Mouse (Mus musculus) neural tube, embryonic 13.5 days (tissue): Measurements from ENCODE around the gene Gm17324. TPM values are rescaled to one million over a fixed set of nuclear protein-coding genes. Genes with fewer than 3 reads are reported as not detected.
A peak's percentile ranks its signal among the peaks of the same experiment; 100 is the strongest.

Experiments
- ATAC-seq: fragments of 200-750 bp; cut with Nextera tagmentation; 2 replicates; pipeline ENCODE4 v1.8.0; 2017; ENCODE audit warnings: low read depth, mild to moderate bottlenecking, moderate TSS enrichment, moderate library complexity
- H3K27ac ChIP-seq: fragments of 300-500 bp; sonication (generic); replicated peaks from 2 replicates; pipeline ENCODE4 v1.5.1; 2015; ENCODE audit warnings: moderate library complexity, mild to moderate bottlenecking, inconsistent platforms
- H3K27me3 ChIP-seq: fragments of 300-500 bp; sonication (generic); 2 replicates; pipeline ENCODE4 v1.6.1; 2015; ENCODE audit warnings: mild to moderate bottlenecking, inconsistent platforms
- H3K36me3 ChIP-seq: fragments of 300-500 bp; sonication (generic); 2 replicates; pipeline ENCODE4 v1.6.1; 2015; ENCODE audit warnings: mild to moderate bottlenecking, inconsistent platforms
- H3K4me1 ChIP-seq: fragments of 300-500 bp; sonication (generic); replicated peaks from 2 replicates; pipeline ENCODE4 v1.6.1; 2015; ENCODE audit warnings: inconsistent platforms
- H3K4me2 ChIP-seq: fragments of 300-500 bp; sonication (generic); 2 replicates; pipeline ENCODE4 v1.6.1; 2015; ENCODE audit warnings: inconsistent platforms, mild to moderate bottlenecking, moderate library complexity
- H3K4me3 ChIP-seq: fragments of 300-500 bp; sonication (generic); 2 replicates; pipeline ENCODE4 v1.5.1; 2015; ENCODE audit warnings: mild to moderate bottlenecking, inconsistent platforms
- H3K9ac ChIP-seq: fragments of 300-500 bp; sonication (generic); 2 replicates; pipeline ENCODE4 v1.6.1; 2015; ENCODE audit warnings: moderate library complexity, mild to moderate bottlenecking, inconsistent platforms
- H3K9me3 ChIP-seq: fragments of 300-500 bp; sonication (generic); 2 replicates; pipeline ENCODE4 v1.6.1; 2016; ENCODE audit warnings: inconsistent platforms
- WGBS: fragments of 180-500 bp; shearing (Covaris S2); methylation state at CpG from one replicate; pipeline ENCODE4 v1.1.7; 2015; 5-methylcytosine and 5-hydroxymethylcytosine counted together
- polyA plus RNA-seq: library from polyadenylated mRNA; unstranded; fragments of >200 nt; fragmentation: Nextera tagmentation; extraction: Ambion mirVana; gene quantifications from 2 replicates; pipeline ENCODE4 v1.2.1, GENCODE M21; 2015

The Gm17324 gene
- polyA plus RNA-seq, 1 experiment from 2014 or later = 1.3 TPM

- H3K4me2 ChIP-seq = no peak overlapping the region
- no peak overlapping the region for H3K9ac ChIP-seq
- no peak overlapping the region for H3K27ac ChIP-seq
- no peak for ATAC-seq
- peaks cover 10% of the 10 kb centered on the region for H3K27me3 ChIP-seq
- no peaks in the 10 kb centered on the region for H3K9me3 ChIP-seq
- WGBS = 90% methylated on average over 4 of the region's 4 CpGs
- peaks cover 46% of the 10 kb centered on the region for H3K36me3 ChIP-seq
- H3K4me1 ChIP-seq = peaks cover 17% of the 10 kb centered on the region
- no peak overlapping the region for H3K4me3 ChIP-seq
These were observed 2.8 kb upstream of the Gm17324 start for GRCm38 (mm10) chr9:78451382-78451781.

GRCm38 (mm10) chr9:78450404-78450803, 1.8 kb upstream of the Gm17324 start:
- no peaks in the 10 kb centered on the region for H3K9me3 ChIP-seq
- H3K36me3 ChIP-seq = peaks cover 39% of the 10 kb centered on the region
- H3K4me3 ChIP-seq = no peak overlapping the region
- no peak overlapping the region for H3K4me2 ChIP-seq
- no peak overlapping the region for H3K27ac ChIP-seq
- 84% methylated on average over 5 of the region's 5 CpGs for WGBS
- H3K27me3 ChIP-seq = peaks cover 20% of the 10 kb centered on the region
- H3K9ac ChIP-seq = no peak overlapping the region
- peaks cover 17% of the 10 kb centered on the region for H3K4me1 ChIP-seq
- ATAC-seq = no peak

- H3K27me3 ChIP-seq = peaks cover 46% of the 10 kb centered on the region
- peaks cover 23% of the 10 kb centered on the region for H3K4me1 ChIP-seq
- peak overlapping the region; percentile 95 for H3K4me3 ChIP-seq
- ATAC-seq = peak; percentile 38
- H3K36me3 ChIP-seq = peaks cover 19% of the 10 kb centered on the region
- H3K27ac ChIP-seq = no peak overlapping the region
- H3K9ac ChIP-seq = peak overlapping the region; percentile 92
- WGBS = 25% methylated on average over 9 of the region's 9 CpGs
- no peaks in the 10 kb centered on the region for H3K9me3 ChIP-seq
- peak overlapping the region; percentile 63 for H3K4me2 ChIP-seq
These were observed 997 bp downstream of the Gm17324 start for GRCm38 (mm10) chr9:78447606-78447972.

- H3K36me3 ChIP-seq = no peaks in the 10 kb centered on the region
- ATAC-seq = 0 out of 2 replicates have a peak, but pooled peaks have one; percentile 30
- H3K9me3 ChIP-seq = no peaks in the 10 kb centered on the region
- H3K9ac ChIP-seq = peak within 1 kb of the TSS; percentile 58
- H3K27ac ChIP-seq = no peak within 1 kb of the TSS
- H3K4me1 ChIP-seq = peaks cover 15% of the 10 kb centered on the region
- H3K4me2 ChIP-seq = peak within 1 kb of the TSS; percentile 69
- peaks cover 87% of the 10 kb centered on the region for H3K27me3 ChIP-seq
- peak within 1 kb of the TSS; percentile 44 for H3K4me3 ChIP-seq
- 1% methylated on average over 81 of the region's 81 CpGs for WGBS
These were observed 5.8 kb downstream of the Gm17324 start, which contains the start of gene Cgas for GRCm38 (mm10) chr9:78442579-78443392. TSS of gene Cgas (minus strand) at chr9:78443237.

- 3% methylated on average over 9 of the region's 9 CpGs for WGBS
- ATAC-seq = 0 out of 2 replicates have a peak, but pooled peaks have one; percentile 49
These were observed 6.4 kb downstream of the Gm17324 start for GRCm38 (mm10) chr9:78442237-78442578.

GRCm38 (mm10) chr9:78439426-78439825, 9.2 kb downstream of the Gm17324 start:
- WGBS = 66% methylated on average over 5 of the region's 5 CpGs
- no peak overlapping the region for H3K4me2 ChIP-seq
- peaks cover 11% of the 10 kb centered on the region for H3K4me1 ChIP-seq
- H3K27ac ChIP-seq = no peak overlapping the region
- no peaks in the 10 kb centered on the region for H3K9me3 ChIP-seq
- H3K36me3 ChIP-seq = no peaks in the 10 kb centered on the region
- H3K9ac ChIP-seq = no peak overlapping the region
- H3K4me3 ChIP-seq = no peak overlapping the region
- H3K27me3 ChIP-seq = peaks cover 64% of the 10 kb centered on the region
- ATAC-seq = no peak

More at GRCm38 (mm10) chr9:78442237-78442578, 6.4 kb downstream of the Gm17324 start:
- peaks cover 86% of the 10 kb centered on the region for H3K27me3 ChIP-seq
- H3K36me3 ChIP-seq = no peaks in the 10 kb centered on the region
- peak overlapping the region; percentile 58; the same call in 1 of the 2 replicates for H3K9ac ChIP-seq
- no peaks in the 10 kb centered on the region for H3K9me3 ChIP-seq
- H3K4me1 ChIP-seq = peaks cover 11% of the 10 kb centered on the region
- no peak overlapping the region for H3K27ac ChIP-seq
- H3K4me2 ChIP-seq = peak overlapping the region; percentile 69
- peak overlapping the region; percentile 44 for H3K4me3 ChIP-seq

GRCm38 (mm10) chr9:78432471-78432870, 16.1 kb downstream of the Gm17324 start:
- peaks cover 5% of the 10 kb centered on the region; the same call in 1 of the 2 replicates for H3K27me3 ChIP-seq
- H3K36me3 ChIP-seq = no peaks in the 10 kb centered on the region
- no peak overlapping the region for H3K4me3 ChIP-seq
- no peaks in the 10 kb centered on the region for H3K9me3 ChIP-seq
- 0 out of 2 replicates have a peak, but pooled peaks cover 3% of the 10 kb centered on the region for H3K4me1 ChIP-seq
- H3K4me2 ChIP-seq = no peak overlapping the region
- no peak for ATAC-seq
- H3K9ac ChIP-seq = no peak overlapping the region
- WGBS = 86% methylated on average over 5 of the region's 5 CpGs
- no peak overlapping the region for H3K27ac ChIP-seq

- WGBS = 76% methylated on average over 6 of the region's 6 CpGs
- Histone ChIP-seq H3K9ac (no peak overlapping the region), H3K36me3 (no peaks in the 10 kb centered on the region), H3K27ac (no peak overlapping the region), H3K4me2 (no peak overlapping the region), H3K9me3 (no peaks in the 10 kb centered on the region), H3K27me3 (no peaks in the 10 kb centered on the region), H3K4me3 (no peak overlapping the region), H3K4me1 (0 out of 2 replicates have a peak, but pooled peaks cover 5% of the 10 kb centered on the region)
- no peak for ATAC-seq
These were observed 18.1 kb downstream of the Gm17324 start for GRCm38 (mm10) chr9:78430486-78430885.

- no peak for ATAC-seq
- Histone ChIP-seq H3K27ac (no peak overlapping the region), H3K4me3 (no peak overlapping the region), H3K4me2 (no peak overlapping the region), H3K4me1 (0 out of 2 replicates have a peak, but pooled peaks cover 5% of the 10 kb centered on the region), H3K27me3 (no peaks in the 10 kb centered on the region), H3K9ac (no peak overlapping the region), H3K36me3 (no peaks in the 10 kb centered on the region), H3K9me3 (no peaks in the 10 kb centered on the region)
- 65% methylated on average over 2 of the region's 2 CpGs for WGBS
These were observed 19.0 kb downstream of the Gm17324 start for GRCm38 (mm10) chr9:78429551-78429950.

- no peak overlapping the region for H3K9ac ChIP-seq
- no peak overlapping the region for H3K27ac ChIP-seq
- no peak for ATAC-seq
- H3K27me3 ChIP-seq = no peaks in the 10 kb centered on the region
- 0 out of 2 replicates have a peak, but pooled peaks cover 5% of the 10 kb centered on the region for H3K4me1 ChIP-seq
- H3K4me2 ChIP-seq = no peak overlapping the region
- 89% methylated on average over 4 of the region's 4 CpGs for WGBS
- no peaks in the 10 kb centered on the region for H3K36me3 ChIP-seq
- no peak overlapping the region for H3K4me3 ChIP-seq
- no peaks in the 10 kb centered on the region for H3K9me3 ChIP-seq
These were observed 19.6 kb downstream of the Gm17324 start for GRCm38 (mm10) chr9:78428870-78429432.

GRCm38 (mm10) chr9:78428185-78428584, 20.4 kb downstream of the Gm17324 start:
- Histone ChIP-seq H3K9ac (no peak overlapping the region), H3K36me3 (no peaks in the 10 kb centered on the region), H3K9me3 (no peaks in the 10 kb centered on the region), H3K4me2 (no peak overlapping the region), H3K4me3 (no peak overlapping the region), H3K4me1 (0 out of 2 replicates have a peak, but pooled peaks cover 5% of the 10 kb centered on the region), H3K27ac (no peak overlapping the region), H3K27me3 (no peaks in the 10 kb centered on the region)
- no peak for ATAC-seq
- 89% methylated on average over 6 of the region's 6 CpGs for WGBS

GRCm38 (mm10) chr9:78427362-78427781, 21.2 kb downstream of the Gm17324 start:
- peak overlapping the region; percentile 32 for H3K4me3 ChIP-seq
- no peak for ATAC-seq
- H3K9me3 ChIP-seq = no peaks in the 10 kb centered on the region
- no peak overlapping the region for H3K27ac ChIP-seq
- 0 out of 2 replicates have a peak, but pooled peaks cover 5% of the 10 kb centered on the region for H3K4me1 ChIP-seq
- no peaks in the 10 kb centered on the region for H3K36me3 ChIP-seq
- WGBS = 32% methylated on average over 26 of the region's 27 CpGs
- H3K4me2 ChIP-seq = peak overlapping the region; percentile 58
- H3K9ac ChIP-seq = peak overlapping the region; percentile 49; the same call in 1 of the 2 replicates
- H3K27me3 ChIP-seq = no peaks in the 10 kb centered on the region
